Mouse (Mus musculus) ES-CJ7 (cell line): Measurements from ENCODE around the gene Ngef.

Experiments
- DNase-seq: peaks from one replicate; pipeline ENCODE4 v3.0.0; 2011; ENCODE audit warnings: low read depth, low spot score

Ngef gene

DNA sequence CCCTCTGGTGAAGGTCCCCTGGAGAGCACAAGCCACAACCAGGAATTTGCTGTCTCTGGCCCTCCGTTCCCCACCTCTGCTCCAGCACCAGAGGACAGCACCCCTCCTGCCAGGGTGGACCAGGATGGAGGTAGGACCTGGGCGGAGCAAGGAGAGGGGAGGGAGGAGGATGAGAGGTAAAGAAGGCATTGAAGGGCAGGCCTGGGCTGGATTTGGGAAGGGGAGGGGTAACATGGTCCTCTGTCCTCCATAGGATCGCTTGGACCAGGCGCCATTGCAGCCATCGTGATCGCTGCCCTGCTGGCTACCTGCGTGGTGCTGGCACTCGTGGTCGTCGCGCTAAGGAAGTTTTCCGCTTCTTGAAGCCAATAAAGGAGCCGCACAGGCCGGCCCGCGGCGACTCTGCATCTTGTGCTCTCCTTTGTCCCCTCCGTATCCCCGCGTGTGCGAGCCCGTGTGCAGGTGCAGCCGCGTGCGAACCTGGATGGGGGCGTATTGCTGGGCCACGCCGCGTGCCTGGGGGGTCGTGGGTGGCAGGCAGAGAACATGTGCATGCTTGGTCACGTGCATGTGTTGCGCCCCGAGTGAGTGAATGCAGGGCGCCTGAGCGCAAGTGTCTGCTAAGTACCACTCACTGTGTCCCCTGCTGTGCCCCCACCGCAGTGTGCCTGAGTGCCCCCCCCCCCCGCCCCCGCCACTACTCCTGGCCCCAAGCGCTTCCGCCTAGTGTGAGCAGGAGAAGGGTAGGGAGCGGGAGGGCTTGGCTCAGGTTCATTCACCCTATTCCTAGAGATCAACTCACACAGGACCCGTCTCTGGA, 98.4 kb downstream of the Ngef start:
- peak; percentile 29 for DNase-seq

DNA sequence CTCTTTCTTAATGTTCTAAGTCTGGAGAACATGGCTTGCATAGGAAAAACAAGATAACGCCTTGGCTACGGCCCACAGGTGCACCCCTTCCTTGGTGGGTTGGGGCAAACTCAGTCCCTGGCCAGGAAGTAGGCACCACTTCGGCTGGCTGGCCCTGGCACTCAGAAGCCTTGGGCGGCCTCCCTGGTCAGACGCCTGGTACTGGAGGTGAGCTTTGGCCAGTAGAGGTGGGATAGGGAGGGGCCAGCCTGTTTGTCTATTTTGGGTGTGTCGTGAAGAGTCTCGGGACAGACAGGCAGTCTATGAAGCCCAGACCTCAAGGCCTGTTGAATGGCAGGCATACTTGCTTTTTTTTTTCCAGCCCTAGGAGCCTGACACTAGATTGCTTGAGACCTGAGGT, 101.1 kb downstream of the Ngef start:
- no peak for DNase-seq

DNA sequence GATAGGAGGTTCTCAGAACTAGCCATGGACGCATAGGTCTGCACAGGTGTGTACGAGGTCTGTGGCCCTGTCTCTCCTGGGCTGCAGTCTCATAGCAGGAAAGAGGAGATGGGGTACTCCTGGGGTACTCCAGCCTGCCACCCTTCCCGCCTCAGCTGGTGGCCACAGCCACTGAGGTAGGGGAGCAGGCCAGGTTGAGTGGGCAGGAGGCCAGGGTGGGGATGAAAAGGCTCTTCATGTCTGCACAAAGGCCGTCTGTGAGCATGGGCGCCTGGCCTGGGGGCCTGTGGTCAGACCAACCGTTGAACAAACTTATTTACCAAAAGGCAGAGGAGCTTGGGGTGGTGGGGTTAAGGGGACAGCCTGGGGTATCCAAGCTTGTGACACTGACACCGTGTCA, 101.8 kb downstream of the Ngef start:
- DNase-seq = no peak

DNA sequence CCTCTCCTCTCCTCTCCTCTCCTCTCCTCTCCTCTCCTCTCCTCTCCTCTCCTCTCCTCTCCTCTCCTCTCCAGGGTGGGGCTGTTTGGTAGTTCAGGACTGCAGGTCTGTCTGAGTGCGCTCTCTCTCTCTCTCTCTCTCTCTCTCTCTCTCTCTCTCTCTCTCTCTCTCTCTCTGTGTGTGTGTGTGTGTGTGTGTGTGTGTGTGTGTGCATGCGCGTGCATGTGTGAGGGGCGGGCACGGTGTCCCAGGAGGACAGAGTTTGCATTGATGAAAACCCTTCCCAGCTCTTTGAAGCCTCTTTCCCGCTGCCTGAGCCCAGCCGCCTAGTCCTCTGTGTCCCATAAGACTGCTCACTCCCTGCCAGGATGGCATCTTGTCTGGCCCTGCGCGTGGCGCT, 103.7 kb downstream of the Ngef start, which contains the start of gene Snorc:
TSS of gene Snorc (plus strand) at position 301 of the 400 bp plus-strand sequence.
- DNase-seq = peak; percentile 25

DNA sequence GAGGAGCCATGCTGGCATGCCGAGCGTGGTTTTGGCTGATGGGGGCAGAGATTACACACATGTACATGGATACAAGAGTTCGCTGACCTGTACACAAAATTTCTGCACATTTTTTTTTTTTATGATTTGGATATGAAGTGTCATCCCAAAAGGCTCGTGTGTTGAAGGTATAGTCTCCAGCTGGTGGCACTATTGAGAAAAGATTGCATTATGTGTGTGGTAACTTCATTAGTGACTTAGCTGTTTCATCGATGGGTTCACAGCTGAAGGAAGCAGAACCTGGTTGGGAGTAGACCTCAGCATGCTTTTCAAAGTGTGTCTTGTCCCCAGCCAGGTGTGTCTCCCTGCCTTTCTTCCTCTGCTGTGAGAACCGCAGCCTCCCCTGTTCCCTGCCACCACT, 105.3 kb downstream of the Ngef start:
- no peak for DNase-seq

DNA sequence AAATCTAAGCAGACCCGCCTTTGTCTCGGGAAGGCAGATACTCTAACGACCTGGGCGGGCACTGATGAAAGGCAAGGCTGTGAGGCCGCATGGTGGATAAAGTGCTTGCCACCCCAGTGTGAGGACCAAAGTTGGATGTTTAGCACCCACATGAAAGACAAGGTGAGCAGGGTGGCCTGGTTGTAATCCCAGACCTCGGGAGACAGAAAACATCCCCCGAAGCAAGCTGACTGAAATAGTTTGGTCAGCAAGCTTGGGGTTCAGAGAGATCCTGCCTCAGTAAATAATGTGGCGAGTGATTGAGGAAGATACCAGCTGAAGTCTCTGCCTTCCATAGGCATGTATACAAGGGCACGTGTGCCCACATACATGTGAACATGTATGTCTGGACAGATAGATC, 106.2 kb downstream of the Ngef start:
- no peak for DNase-seq

DNA sequence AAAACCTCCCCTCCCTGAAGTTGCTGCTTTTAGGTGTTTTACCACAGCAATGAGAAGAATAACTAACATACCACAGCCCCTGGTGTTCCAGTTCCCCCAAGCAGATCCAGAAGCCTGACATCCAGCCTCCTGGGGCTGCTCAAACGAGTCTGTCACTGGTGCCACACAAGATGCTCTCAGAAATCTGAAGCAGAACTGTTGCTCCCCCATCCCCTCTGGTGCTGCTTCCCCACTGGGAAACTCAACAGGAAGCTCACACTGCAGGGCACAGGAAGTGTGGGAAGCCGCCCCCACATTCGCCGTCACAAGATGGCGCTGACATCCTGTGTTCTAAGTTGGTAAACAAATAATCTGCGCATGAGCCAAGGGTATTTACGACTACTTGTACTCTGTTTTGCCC, 113.8 kb downstream of the Ngef start:
- peak; percentile 27 for DNase-seq

DNA sequence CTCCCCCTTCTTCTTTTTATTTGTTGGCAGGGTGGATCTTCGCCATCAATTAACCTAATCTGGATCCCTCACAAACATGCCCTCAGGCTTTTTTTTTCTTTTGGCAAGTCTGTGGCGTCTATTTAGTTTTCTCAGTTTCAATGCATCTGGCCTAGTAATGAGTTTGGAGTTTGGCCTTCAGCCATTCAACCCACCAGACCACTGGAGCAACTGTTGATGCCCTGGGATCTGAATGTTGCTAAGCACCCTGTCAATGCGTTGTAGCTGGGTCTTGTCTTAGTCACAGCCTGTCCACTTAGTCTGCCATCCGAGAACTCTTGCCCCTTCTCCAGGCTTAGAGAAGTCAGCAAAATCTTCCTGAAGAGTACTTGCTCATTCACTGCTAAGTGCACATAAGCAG, 115.6 kb downstream of the Ngef start:
- DNase-seq = no peak

DNA sequence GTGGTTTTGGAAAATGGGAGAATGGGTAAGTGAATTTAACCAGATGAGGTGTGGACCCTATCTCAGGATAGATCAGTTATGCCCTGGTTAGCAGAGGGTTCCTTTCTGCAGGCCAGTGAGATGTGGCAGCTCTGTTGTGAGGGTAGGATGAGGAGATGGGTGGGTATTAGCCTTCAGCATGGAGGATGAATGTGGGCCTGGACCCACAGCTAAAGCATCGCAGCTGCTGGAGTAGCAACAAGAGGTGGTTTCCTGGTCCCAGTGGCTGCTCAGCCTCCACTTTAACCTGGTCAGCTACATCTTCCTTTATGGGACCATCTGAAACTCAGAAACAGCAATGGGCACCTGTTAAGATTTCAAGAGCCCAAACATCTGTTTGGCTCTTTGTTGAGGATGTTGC, 117.2 kb downstream of the Ngef start:
- no peak for DNase-seq

DNA sequence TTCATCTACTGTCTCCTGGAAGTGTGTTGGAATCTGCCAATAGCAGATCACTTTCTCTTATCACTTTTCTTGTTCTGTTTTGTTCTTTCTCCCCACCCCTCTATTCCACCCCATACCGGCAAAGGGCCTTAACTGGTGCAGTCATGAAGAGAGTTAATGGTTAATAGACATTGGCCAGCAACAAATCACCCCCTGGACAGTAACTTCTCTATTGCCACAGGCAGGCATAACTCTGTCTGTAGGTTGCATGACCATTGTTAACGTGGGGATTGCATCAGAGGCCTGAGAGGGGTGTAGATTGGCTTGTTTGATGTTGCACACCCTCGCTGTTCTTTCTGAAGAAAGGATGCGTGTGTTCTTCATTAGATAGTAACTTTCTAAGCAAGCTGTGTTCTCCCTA, 124.2 kb downstream of the Ngef start:
- no peak for DNase-seq

DNA sequence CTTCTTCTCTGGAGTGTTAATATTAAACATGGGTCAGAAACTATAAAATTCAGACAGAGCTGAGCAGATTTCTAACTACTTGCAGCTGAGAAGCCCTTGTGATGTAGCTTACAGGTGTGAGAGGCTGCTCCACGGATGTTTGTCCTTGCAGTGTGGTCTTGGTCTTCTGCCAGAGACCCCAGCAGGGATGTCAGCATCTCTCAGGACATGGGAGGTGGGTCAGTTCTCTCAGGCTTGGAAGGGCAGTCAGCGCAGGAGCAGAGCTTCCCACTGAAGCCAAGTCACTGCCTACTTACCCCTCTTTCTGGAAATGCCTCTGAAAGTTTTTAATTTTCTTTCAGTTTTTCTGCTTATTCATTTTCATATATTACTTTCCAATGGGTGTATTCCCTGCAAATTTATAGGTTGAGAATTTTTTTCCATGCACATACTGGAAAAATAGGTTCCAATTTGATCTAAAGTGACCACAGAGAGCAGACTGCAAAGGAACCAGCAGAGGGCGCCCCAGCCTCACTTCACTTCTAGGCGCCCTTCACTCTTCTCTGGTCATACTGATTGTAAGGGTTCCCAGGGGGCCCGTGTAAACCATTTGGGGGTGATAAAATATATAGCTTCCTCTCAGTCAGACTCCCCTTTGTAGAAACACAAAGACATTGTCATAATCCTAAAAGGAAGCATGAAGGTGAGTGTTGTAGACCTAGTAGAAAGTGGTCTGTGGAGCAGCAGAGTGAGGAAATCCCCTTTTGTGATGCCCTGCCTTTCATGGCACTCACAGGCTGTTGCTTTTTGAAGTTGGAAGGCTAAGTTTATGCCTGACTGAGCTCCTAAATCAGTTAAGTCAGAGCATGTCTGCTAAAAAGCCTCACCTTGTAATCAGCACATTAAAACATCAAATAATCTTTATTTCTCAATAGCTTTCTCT, 126.2 kb downstream of the Ngef start:
- peak; percentile 60 for DNase-seq

DNA sequence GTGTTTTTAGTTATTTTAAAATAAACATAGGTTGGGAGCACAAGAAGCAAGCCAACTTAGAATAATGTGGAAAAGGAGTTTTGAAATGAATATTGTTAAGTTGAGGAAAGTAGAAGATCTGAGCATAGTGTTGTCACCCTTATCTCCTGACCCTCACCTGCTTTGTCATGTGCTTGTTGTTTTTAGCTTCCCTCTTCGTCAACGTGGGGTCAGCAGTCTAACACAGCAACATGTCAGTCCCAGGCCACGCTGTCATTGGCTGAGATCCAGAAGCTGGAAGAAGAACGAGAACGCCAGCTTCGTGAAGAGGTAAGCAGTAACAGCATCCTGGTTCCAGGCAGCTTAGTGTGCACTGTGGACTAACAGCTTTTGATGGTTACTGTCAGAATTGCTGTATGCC, 137.1 kb downstream of the Ngef start:
- no peak for DNase-seq

DNA sequence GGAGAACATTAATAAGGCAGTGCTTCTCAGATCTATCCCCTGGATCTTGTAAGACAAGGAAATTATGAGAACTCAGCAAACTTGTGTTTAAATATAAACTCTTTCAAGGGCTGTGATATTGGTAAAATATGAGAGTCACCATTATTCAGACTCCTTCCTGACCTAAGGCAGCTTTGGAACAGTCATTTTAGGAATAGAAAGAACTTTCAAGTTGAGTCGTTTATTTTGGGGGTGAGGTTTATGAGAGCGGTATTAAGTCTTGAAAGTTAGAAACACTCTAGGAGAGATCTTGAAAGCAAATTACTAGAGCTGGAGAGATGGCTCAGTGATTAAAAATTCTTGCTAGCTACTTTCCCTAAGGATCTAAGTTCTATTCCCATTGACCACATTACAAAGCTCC, 138.5 kb downstream of the Ngef start:
- no peak for DNase-seq
